Mouse (Mus musculus) heart, embryonic 12.5 days (tissue): ENCODE measurements around the gene Gli3. TPM values are rescaled to one million over a fixed set of nuclear protein-coding genes. Genes with fewer than 3 reads are reported as not detected.
A peak's percentile ranks its signal among the peaks of the same experiment; 100 is the strongest.

Source experiments
- ATAC-seq: fragments of 200-750 bp; cut with Nextera tagmentation; 2 replicates; pipeline ENCODE4 v1.8.0; 2017; ENCODE audit warnings: moderate TSS enrichment, moderate library complexity; ENCODE audit not compliant: insufficient number of reproducible peaks, low FRiP score
- H3K27ac ChIP-seq: fragments of 300-500 bp; sonication (generic); 2 replicates; pipeline ENCODE4 v1.5.1; 2016; ENCODE audit warnings: mild to moderate bottlenecking, moderate library complexity; ENCODE audit not compliant: poor library complexity, severe bottlenecking
- H3K27me3 ChIP-seq: fragments of 300-500 bp; sonication (generic); replicated peaks from 2 replicates; pipeline ENCODE4 v1.6.1; 2016; ENCODE audit warnings: mild to moderate bottlenecking, moderate library complexity
- H3K36me3 ChIP-seq: fragments of 300-500 bp; sonication (generic); 2 replicates; pipeline ENCODE4 v1.6.1; 2016; ENCODE audit warnings: mild to moderate bottlenecking, moderate library complexity
- H3K4me1 ChIP-seq: fragments of 300-500 bp; sonication (generic); replicated peaks from 2 replicates; pipeline ENCODE4 v1.6.1; 2016; ENCODE audit warnings: mild to moderate bottlenecking
- H3K4me2 ChIP-seq: fragments of 300-500 bp; sonication (generic); 2 replicates; pipeline ENCODE4 v1.6.1; 2016; ENCODE audit warnings: mild to moderate bottlenecking, moderate library complexity
- H3K4me3 ChIP-seq: fragments of 300-500 bp; sonication (generic); 2 replicates; pipeline ENCODE4 v1.5.1; 2016; ENCODE audit warnings: mild to moderate bottlenecking
- H3K9ac ChIP-seq: fragments of 300-500 bp; sonication (generic); 2 replicates; pipeline ENCODE4 v1.6.1; 2016; ENCODE audit warnings: mild to moderate bottlenecking, moderate library complexity
- H3K9me3 ChIP-seq: fragments of 300-500 bp; sonication (generic); replicated peaks from 2 replicates; pipeline ENCODE4 v1.6.1; 2016; ENCODE audit warnings: mild to moderate bottlenecking, moderate library complexity
- WGBS: fragments of 180-500 bp; shearing (Covaris S2); methylation state at CpG from one replicate; pipeline ENCODE4 v1.1.7; 2016; 5-methylcytosine and 5-hydroxymethylcytosine counted together
- polyA plus RNA-seq: library from polyadenylated mRNA; unstranded; fragments of >200 nt; fragmentation: Nextera tagmentation; extraction: Ambion mirVana; gene quantifications from 2 replicates; pipeline ENCODE4 v1.2.1, GENCODE M21; 2016

Gene Gli3
- polyA plus RNA-seq, 1 experiment from 2014 or later = 10.0 TPM

- 25% methylated on average over 2 of the region's 2 CpGs for WGBS
- Histone ChIP-seq H3K4me3 (no peak overlapping the region), H3K4me1 (no peaks in the 10 kb centered on the region), H3K4me2 (no peak overlapping the region), H3K9me3 (no peaks in the 10 kb centered on the region), H3K9ac (no peak overlapping the region), H3K36me3 (no peaks in the 10 kb centered on the region), H3K27ac (no peak overlapping the region), H3K27me3 (no peaks in the 10 kb centered on the region)
- no peak for ATAC-seq
Measured at GRCm38 (mm10) chr13:15556646-15557098, 93.6 kb downstream of the Gli3 start.

DNA sequence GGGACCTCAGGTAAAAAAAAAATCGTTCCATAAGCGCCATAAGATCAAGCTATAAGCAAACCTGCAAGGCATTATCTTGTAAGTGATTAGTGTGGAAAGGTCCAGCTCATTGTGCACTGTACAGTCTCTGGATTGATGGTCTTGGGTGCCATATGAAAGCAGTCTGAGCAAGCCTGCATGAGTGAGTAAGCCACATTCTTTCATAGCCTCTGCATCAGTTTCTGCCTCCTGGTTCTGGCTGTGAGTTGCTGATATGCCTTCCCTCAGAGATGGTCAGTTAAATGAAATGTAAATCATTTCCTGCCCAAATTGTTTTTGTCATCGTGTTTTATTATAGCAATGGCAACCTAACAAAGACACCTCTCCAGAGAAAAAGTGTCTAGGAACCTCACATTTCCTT lies 98.4 kb downstream of the Gli3 start:
- ATAC-seq = no peak
- H3K4me1 ChIP-seq = peaks cover 5% of the 10 kb centered on the region; the same call in 1 of the 2 replicates
- WGBS = 75% methylated on average over 3 of the region's 3 CpGs

DNA sequence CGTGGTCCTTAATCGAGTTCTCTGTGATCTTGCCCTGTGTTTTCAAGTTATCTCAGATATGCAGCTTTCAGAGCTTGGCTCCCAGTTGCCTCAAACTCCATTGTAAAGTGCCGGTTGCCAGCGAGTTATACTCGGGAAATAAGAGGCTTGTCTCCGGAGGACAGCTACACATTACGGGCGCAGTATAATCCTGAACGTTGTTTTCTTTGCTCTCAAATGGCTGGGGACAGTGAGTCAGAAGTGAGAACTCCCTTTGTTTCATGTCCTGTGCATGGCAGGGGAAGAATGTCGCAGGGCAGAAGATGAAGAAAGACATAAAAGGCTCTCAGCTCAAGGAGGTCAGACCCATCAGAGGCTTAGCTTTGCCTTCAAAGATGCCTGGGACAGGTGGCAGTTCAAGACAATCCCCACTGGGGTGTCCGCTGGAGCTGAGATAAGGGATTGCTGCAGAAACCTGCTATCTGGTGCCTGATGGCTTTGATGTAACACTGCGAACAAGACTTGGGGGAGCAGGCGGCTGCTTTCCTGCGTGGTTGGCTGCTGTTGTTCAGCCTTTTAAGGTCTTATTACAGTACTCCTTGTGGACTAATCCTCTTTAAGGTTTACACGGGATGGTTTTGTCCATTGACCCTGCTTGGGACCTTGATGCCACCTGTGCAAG lies 108.0 kb downstream of the Gli3 start:
- 14% methylated on average over 15 of the region's 15 CpGs for WGBS
- no peak overlapping the region for H3K9ac ChIP-seq

More for the DNA sequence above, 98.4 kb downstream of the Gli3 start:
- Histone ChIP-seq H3K36me3 (no peaks in the 10 kb centered on the region), H3K4me2 (no peak overlapping the region), H3K27me3 (no peaks in the 10 kb centered on the region), H3K27ac (no peak overlapping the region), H3K9me3 (no peaks in the 10 kb centered on the region), H3K4me3 (no peak overlapping the region), H3K9ac (no peak overlapping the region)

GRCm38 (mm10) chr13:15577133-15577917 lies 114.3 kb downstream of the Gli3 start:
- H3K27ac ChIP-seq = no peak overlapping the region

More for the DNA sequence above, 108.0 kb downstream of the Gli3 start:
- Histone ChIP-seq H3K27ac (no peak overlapping the region), H3K4me2 (peak overlapping the region; percentile 54), H3K9me3 (no peaks in the 10 kb centered on the region), H3K27me3 (peaks cover 3% of the 10 kb centered on the region; the same call in 1 of the 2 replicates), H3K4me3 (no peak overlapping the region), H3K36me3 (no peaks in the 10 kb centered on the region), H3K4me1 (peaks cover 14% of the 10 kb centered on the region)
- ATAC-seq = no peak

DNA sequence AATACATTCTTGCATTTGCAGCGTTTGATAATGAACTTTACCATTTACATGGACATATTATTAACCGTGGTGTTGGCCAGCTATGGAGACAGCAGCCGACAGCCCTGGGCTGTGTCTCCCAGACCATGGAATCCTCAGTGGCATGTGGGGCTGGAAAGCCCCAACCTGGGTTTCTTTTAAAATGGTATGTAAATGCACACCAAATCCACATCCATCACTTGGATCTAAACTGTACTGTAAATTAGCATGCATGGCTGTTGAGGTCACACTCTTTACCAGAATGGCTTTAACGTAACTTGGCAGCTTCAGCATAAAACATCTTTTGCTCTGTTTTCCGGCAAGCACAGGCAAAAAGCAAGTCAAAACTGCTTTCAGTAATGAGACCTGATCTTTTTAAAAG lies 117.4 kb downstream of the Gli3 start:
- Histone ChIP-seq H3K9me3 (no peaks in the 10 kb centered on the region), H3K27ac (no peak overlapping the region), H3K9ac (no peak overlapping the region), H3K36me3 (no peaks in the 10 kb centered on the region), H3K4me2 (no peak overlapping the region), H3K27me3 (peaks cover 7% of the 10 kb centered on the region), H3K4me1 (no peaks in the 10 kb centered on the region), H3K4me3 (no peak overlapping the region)
- no peak for ATAC-seq
- WGBS = 81% methylated on average over 5 of the region's 5 CpGs

More at GRCm38 (mm10) chr13:15577133-15577917, 114.3 kb downstream of the Gli3 start:
- Histone ChIP-seq H3K4me1 (no peaks in the 10 kb centered on the region), H3K4me2 (no peak overlapping the region), H3K9ac (no peak overlapping the region), H3K36me3 (no peaks in the 10 kb centered on the region), H3K27me3 (0 out of 2 replicates have a peak, but pooled peaks cover 3% of the 10 kb centered on the region), H3K4me3 (no peak overlapping the region), H3K9me3 (no peaks in the 10 kb centered on the region)
- 72% methylated on average over 8 of the region's 8 CpGs for WGBS
- ATAC-seq = no peak

- no peaks in the 10 kb centered on the region for H3K36me3 ChIP-seq
- peaks cover 30% of the 10 kb centered on the region for H3K27me3 ChIP-seq
- no peak for ATAC-seq
- WGBS = 55% methylated on average over 2 of the region's 2 CpGs
- no peak overlapping the region for H3K27ac ChIP-seq
- no peaks in the 10 kb centered on the region for H3K9me3 ChIP-seq
- no peak overlapping the region for H3K4me2 ChIP-seq
- H3K4me3 ChIP-seq = no peak overlapping the region
- no peak overlapping the region for H3K9ac ChIP-seq
- H3K4me1 ChIP-seq = peaks cover 18% of the 10 kb centered on the region
Measured at GRCm38 (mm10) chr13:15585941-15586340, 122.9 kb downstream of the Gli3 start.

- H3K9me3 ChIP-seq = no peaks in the 10 kb centered on the region
- no peak overlapping the region for H3K4me2 ChIP-seq
- H3K36me3 ChIP-seq = no peaks in the 10 kb centered on the region
- peak; percentile 55; the same call in 1 of the 2 replicates for ATAC-seq
- H3K4me1 ChIP-seq = peaks cover 20% of the 10 kb centered on the region
- H3K27me3 ChIP-seq = peaks cover 54% of the 10 kb centered on the region
- 62% methylated on average over 16 of the region's 16 CpGs for WGBS
- H3K9ac ChIP-seq = no peak overlapping the region
- no peak overlapping the region for H3K27ac ChIP-seq
- H3K4me3 ChIP-seq = no peak overlapping the region
Measured at GRCm38 (mm10) chr13:15588278-15589272, 125.5 kb downstream of the Gli3 start.

GRCm38 (mm10) chr13:15590326-15590933 lies 127.4 kb downstream of the Gli3 start:
- peaks cover 20% of the 10 kb centered on the region for H3K4me1 ChIP-seq
- WGBS = 52% methylated on average over 6 of the region's 6 CpGs
- H3K4me3 ChIP-seq = no peak overlapping the region
- H3K27ac ChIP-seq = peak overlapping the region; percentile 21; the same call in 1 of the 2 replicates
- peaks cover 63% of the 10 kb centered on the region for H3K27me3 ChIP-seq
- no peak overlapping the region for H3K4me2 ChIP-seq
- no peaks in the 10 kb centered on the region for H3K36me3 ChIP-seq
- no peak overlapping the region for H3K9ac ChIP-seq
- no peak for ATAC-seq
- H3K9me3 ChIP-seq = no peaks in the 10 kb centered on the region

- no peak for ATAC-seq
- Histone ChIP-seq H3K4me1 (peaks cover 12% of the 10 kb centered on the region), H3K36me3 (no peaks in the 10 kb centered on the region), H3K4me2 (no peak overlapping the region), H3K9ac (no peak overlapping the region), H3K4me3 (no peak overlapping the region), H3K27me3 (peaks cover 74% of the 10 kb centered on the region), H3K9me3 (no peaks in the 10 kb centered on the region), H3K27ac (no peak overlapping the region)
- 70% methylated on average over 5 of the region's 5 CpGs for WGBS
Measured at GRCm38 (mm10) chr13:15596667-15597066, 133.6 kb downstream of the Gli3 start.

- Histone ChIP-seq H3K4me3 (no peak overlapping the region), H3K36me3 (no peaks in the 10 kb centered on the region), H3K27ac (no peak overlapping the region), H3K27me3 (peaks cover 66% of the 10 kb centered on the region), H3K9ac (no peak overlapping the region), H3K4me2 (no peak overlapping the region), H3K9me3 (no peaks in the 10 kb centered on the region), H3K4me1 (peaks cover 27% of the 10 kb centered on the region)
- 84% methylated on average over 2 of the region's 2 CpGs for WGBS
- no peak for ATAC-seq
Measured at GRCm38 (mm10) chr13:15599741-15600140, 136.7 kb downstream of the Gli3 start.
